Mouse (Mus musculus) heart, embryonic 16.5 days (tissue): ENCODE results near the gene Hoxb6. TPM values are rescaled to one million over a fixed set of nuclear protein-coding genes. Genes with fewer than 3 reads are reported as not detected.

Experiments used
- ATAC-seq: fragments of 200-750 bp; cut with Nextera tagmentation; replicated peaks from 2 replicates; pipeline ENCODE4 v1.8.0; 2017; ENCODE audit warnings: moderate number of reproducible peaks; ENCODE audit not compliant: insufficient read depth, low FRiP score; ENCODE audit errors: extremely low read depth
- H3K27ac ChIP-seq: fragments of 300-500 bp; sonication (generic); 2 replicates; pipeline ENCODE4 v1.5.1; 2014; ENCODE audit warnings: mild to moderate bottlenecking, low read length, control low read depth, moderate library complexity
- H3K27me3 ChIP-seq: fragments of 300-500 bp; sonication (generic); 2 replicates; pipeline ENCODE4 v1.6.1; 2014; ENCODE audit warnings: low read length, mixed read lengths; ENCODE audit not compliant: control insufficient read depth, insufficient read depth
- H3K36me3 ChIP-seq: fragments of 300-500 bp; sonication (generic); 2 replicates; pipeline ENCODE4 v1.6.1; 2014; ENCODE audit not compliant: control insufficient read depth, insufficient read depth
- H3K4me1 ChIP-seq: fragments of 300-500 bp; sonication (generic); 2 replicates; pipeline ENCODE4 v1.6.1; 2014; ENCODE audit warnings: low read length, mixed read lengths; ENCODE audit not compliant: control insufficient read depth, insufficient read depth
- H3K4me2 ChIP-seq: fragments of 300-500 bp; sonication (generic); 2 replicates; pipeline ENCODE4 v1.6.1; 2014; ENCODE audit warnings: low read depth, mild to moderate bottlenecking, control low read depth, low read length
- H3K4me3 ChIP-seq: fragments of 300-500 bp; sonication (generic); 2 replicates; pipeline ENCODE4 v1.5.1; 2014; ENCODE audit warnings: mild to moderate bottlenecking, control low read depth, low read length
- H3K9ac ChIP-seq: fragments of 300-500 bp; sonication (generic); 2 replicates; pipeline ENCODE4 v1.6.1; 2014; ENCODE audit warnings: low read length, control low read depth
- H3K9me3 ChIP-seq: fragments of 300-500 bp; sonication (generic); replicated peaks from 2 replicates; pipeline ENCODE4 v1.6.1; 2016; ENCODE audit warnings: low read length; ENCODE audit not compliant: control insufficient read depth
- WGBS: fragments of 180-500 bp; shearing (Covaris S2); extraction: QIAGEN DNeasy Blood & Tissue Kit; methylation state at CpG from one replicate; pipeline ENCODE4 v1.1.7; 2014; 5-methylcytosine and 5-hydroxymethylcytosine counted together
- polyA plus RNA-seq: library from polyadenylated mRNA; unstranded; fragments of >200 nt; fragmentation: Nextera tagmentation; extraction: Ambion mirVana; gene quantifications from 2 replicates; pipeline ENCODE4 v1.2.1, GENCODE M21; 2015

Hoxb6 gene
- polyA plus RNA-seq, 1 experiment from 2014 or later: not detected

GRCm38 (mm10) chr11:96259038-96259437 lies 33.2 kb upstream of the Hoxb6 start:
- H3K4me1 ChIP-seq: no peaks in the 10 kb centered on the region
- ATAC-seq: no peak
- H3K9ac ChIP-seq: no peak overlapping the region
- 9% methylated on average over 2 of the region's 2 CpGs for WGBS
- H3K4me3 ChIP-seq: no peak overlapping the region
- no peaks in the 10 kb centered on the region for H3K9me3 ChIP-seq
- no peak overlapping the region for H3K4me2 ChIP-seq
- H3K27ac ChIP-seq: no peak overlapping the region
- no peaks in the 10 kb centered on the region for H3K36me3 ChIP-seq
- peaks cover 99% of the 10 kb centered on the region for H3K27me3 ChIP-seq

GRCm38 (mm10) chr11:96259511-96259910 lies 32.8 kb upstream of the Hoxb6 start:
- H3K4me1 ChIP-seq: no peaks in the 10 kb centered on the region
- 7% methylated on average over 1 of the region's 1 CpGs for WGBS

GRCm38 (mm10) chr11:96260310-96260970 lies 31.8 kb upstream of the Hoxb6 start:
- no peak overlapping the region for H3K27ac ChIP-seq
- peaks cover 99% of the 10 kb centered on the region for H3K27me3 ChIP-seq
- 3% methylated on average over 23 of the region's 23 CpGs for WGBS
- H3K4me2 ChIP-seq: no peak overlapping the region
- H3K4me1 ChIP-seq: no peaks in the 10 kb centered on the region
- no peak overlapping the region for H3K9ac ChIP-seq
- ATAC-seq: no peak
- H3K4me3 ChIP-seq: no peak overlapping the region
- no peaks in the 10 kb centered on the region for H3K36me3 ChIP-seq
- no peaks in the 10 kb centered on the region for H3K9me3 ChIP-seq

More at GRCm38 (mm10) chr11:96259511-96259910, 32.8 kb upstream of the Hoxb6 start:
- ATAC-seq: no peak
- no peak overlapping the region for H3K27ac ChIP-seq
- H3K4me3 ChIP-seq: no peak overlapping the region
- no peaks in the 10 kb centered on the region for H3K9me3 ChIP-seq
- no peak overlapping the region for H3K4me2 ChIP-seq
- H3K36me3 ChIP-seq: no peaks in the 10 kb centered on the region
- peaks cover 99% of the 10 kb centered on the region for H3K27me3 ChIP-seq
- H3K9ac ChIP-seq: no peak overlapping the region

- peaks cover 99% of the 10 kb centered on the region for H3K27me3 ChIP-seq
- no peak for ATAC-seq
- WGBS: 3% methylated on average over 24 of the region's 24 CpGs
- no peak overlapping the region for H3K27ac ChIP-seq
- H3K9me3 ChIP-seq: no peaks in the 10 kb centered on the region
- H3K4me1 ChIP-seq: no peaks in the 10 kb centered on the region
- no peaks in the 10 kb centered on the region for H3K36me3 ChIP-seq
- H3K4me2 ChIP-seq: no peak overlapping the region
- no peak overlapping the region for H3K4me3 ChIP-seq
- no peak overlapping the region for H3K9ac ChIP-seq
Measured at GRCm38 (mm10) chr11:96261323-96261890, 30.9 kb upstream of the Hoxb6 start.

- 5% methylated on average over 6 of the region's 6 CpGs for WGBS
- no peak overlapping the region for H3K4me2 ChIP-seq
- H3K36me3 ChIP-seq: no peaks in the 10 kb centered on the region
Measured at GRCm38 (mm10) chr11:96262262-96262830, 29.9 kb upstream of the Hoxb6 start.

GRCm38 (mm10) chr11:96263636-96264389 lies 28.5 kb upstream of the Hoxb6 start:
- Histone ChIP-seq H3K9ac (no peak overlapping the region), H3K9me3 (no peaks in the 10 kb centered on the region), H3K36me3 (no peaks in the 10 kb centered on the region), H3K4me1 (no peaks in the 10 kb centered on the region), H3K27me3 (peaks cover 96% of the 10 kb centered on the region), H3K4me3 (no peak overlapping the region), H3K27ac (no peak overlapping the region), H3K4me2 (no peak overlapping the region)
- ATAC-seq: no peak
- 2% methylated on average over 33 of the region's 33 CpGs for WGBS

More at GRCm38 (mm10) chr11:96262262-96262830, 29.9 kb upstream of the Hoxb6 start:
- Histone ChIP-seq H3K9ac (no peak overlapping the region), H3K4me1 (no peaks in the 10 kb centered on the region), H3K27me3 (peaks cover 100% of the 10 kb centered on the region), H3K27ac (no peak overlapping the region), H3K4me3 (no peak overlapping the region), H3K9me3 (no peaks in the 10 kb centered on the region)
- ATAC-seq: no peak

- H3K4me2 ChIP-seq: no peak overlapping the region
- 10% methylated on average over 8 of the region's 8 CpGs for WGBS
- no peak overlapping the region for H3K27ac ChIP-seq
- peaks cover 96% of the 10 kb centered on the region for H3K27me3 ChIP-seq
- H3K4me3 ChIP-seq: no peak overlapping the region
- H3K4me1 ChIP-seq: no peaks in the 10 kb centered on the region
- H3K9me3 ChIP-seq: no peaks in the 10 kb centered on the region
- ATAC-seq: no peak
- no peak overlapping the region for H3K9ac ChIP-seq
- no peaks in the 10 kb centered on the region for H3K36me3 ChIP-seq
Measured at GRCm38 (mm10) chr11:96264390-96265020, 27.8 kb upstream of the Hoxb6 start.

- Histone ChIP-seq H3K4me1 (0 out of 2 replicates have a peak, but pooled peaks cover 1% of the 10 kb centered on the region), H3K27me3 (peaks cover 96% of the 10 kb centered on the region), H3K9me3 (no peaks in the 10 kb centered on the region), H3K36me3 (no peaks in the 10 kb centered on the region), H3K4me2 (no peak overlapping the region), H3K4me3 (no peak overlapping the region), H3K9ac (no peak overlapping the region), H3K27ac (no peak overlapping the region)
- no peak for ATAC-seq
- 2% methylated on average over 7 of the region's 7 CpGs for WGBS
Measured at GRCm38 (mm10) chr11:96265954-96266353, 26.3 kb upstream of the Hoxb6 start.
